Mouse (Mus musculus) ZHBTc4 (cell line): ENCODE measurements around the gene Irs2.

ENCODE experiments used
- DNase-seq: peaks from one replicate; pipeline ENCODE4 v3.0.0-alpha.2; 2011; ENCODE audit warnings: low read depth, low spot score

Irs2 gene

GRCm38 (mm10) chr8:10989946-10990345 lies 18.3 kb downstream of the Irs2 start:
- DNase-seq: no peak

- DNase-seq: no peak
These were observed 21.6 kb downstream of the Irs2 start for GRCm38 (mm10) chr8:10986638-10987037.

GRCm38 (mm10) chr8:10985064-10985463 lies 23.2 kb downstream of the Irs2 start:
- no peak for DNase-seq

GRCm38 (mm10) chr8:10980876-10981275 lies 27.4 kb downstream of the Irs2 start:
- no peak for DNase-seq

- DNase-seq: no peak
These were observed 28.3 kb downstream of the Irs2 start for GRCm38 (mm10) chr8:10979916-10980315.

- no peak for DNase-seq
These were observed 29.0 kb downstream of the Irs2 start for GRCm38 (mm10) chr8:10979196-10979794.

GRCm38 (mm10) chr8:10978377-10978776 lies 29.9 kb downstream of the Irs2 start:
- no peak for DNase-seq

- DNase-seq: no peak
These were observed 30.4 kb downstream of the Irs2 start for GRCm38 (mm10) chr8:10977742-10978376.

- no peak for DNase-seq
These were observed 33.6 kb downstream of the Irs2 start for GRCm38 (mm10) chr8:10974659-10975058.

GRCm38 (mm10) chr8:10974126-10974525 lies 34.1 kb downstream of the Irs2 start:
- no peak for DNase-seq

- DNase-seq: peak; percentile 17
These were observed 35.3 kb downstream of the Irs2 start for GRCm38 (mm10) chr8:10972851-10973452.

GRCm38 (mm10) chr8:10971984-10972383 lies 36.3 kb downstream of the Irs2 start:
- DNase-seq: peak; percentile 66

GRCm38 (mm10) chr8:10971509-10971908 lies 36.7 kb downstream of the Irs2 start:
- DNase-seq: peak; percentile 20

GRCm38 (mm10) chr8:10970496-10971456 lies 37.5 kb downstream of the Irs2 start:
- no peak for DNase-seq

GRCm38 (mm10) chr8:10968687-10969086 lies 39.6 kb downstream of the Irs2 start:
- DNase-seq: no peak

GRCm38 (mm10) chr8:10965401-10966117 lies 42.7 kb downstream of the Irs2 start:
- no peak for DNase-seq

GRCm38 (mm10) chr8:10964511-10965099 lies 43.7 kb downstream of the Irs2 start:
- no peak for DNase-seq

GRCm38 (mm10) chr8:10961989-10962388 lies 46.3 kb downstream of the Irs2 start:
- peak; percentile 73 for DNase-seq

- peak; percentile 42 for DNase-seq
These were observed 47.9 kb downstream of the Irs2 start for GRCm38 (mm10) chr8:10960277-10960819.

- no peak for DNase-seq
These were observed 50.8 kb downstream of the Irs2 start for GRCm38 (mm10) chr8:10957292-10957955.
